Mouse (Mus musculus): ENCODE measurements around the gene Camkmt. TPM values are rescaled to one million over a fixed set of nuclear protein-coding genes. Genes with fewer than 3 reads are reported as not detected.

The Camkmt gene
- polyA plus RNA-seq, 1 experiment, result 3.3 TPM

DNA sequence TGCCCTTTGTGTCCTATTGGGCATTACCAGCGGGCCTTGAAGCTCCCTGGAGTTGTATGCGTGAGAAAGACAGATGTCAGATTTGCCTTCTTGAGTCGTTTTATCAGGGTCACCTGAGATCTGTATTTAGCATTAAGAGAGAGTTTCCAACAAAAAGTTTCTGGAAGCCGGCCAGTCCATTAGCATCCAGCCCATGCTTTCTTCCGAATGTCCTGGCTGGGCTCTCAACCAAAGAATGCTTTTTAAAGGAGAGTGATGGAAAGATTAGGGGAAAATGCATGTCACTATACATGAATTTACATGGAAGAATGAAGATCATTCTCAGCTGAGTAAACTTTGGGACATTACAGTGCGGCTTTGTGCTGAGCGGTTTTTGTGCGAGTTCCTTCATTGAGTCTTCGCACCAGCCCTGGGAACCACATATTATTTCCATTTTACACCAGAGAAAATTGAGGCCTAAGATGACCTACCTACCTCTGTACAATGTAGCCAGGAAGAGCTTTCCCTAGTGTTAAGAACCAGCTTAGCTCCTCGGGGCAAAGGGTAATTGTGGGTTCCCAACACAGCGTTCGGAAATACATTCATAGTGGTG is 176.6 kb downstream of the Camkmt start:
- TF ChIP-seq POLR2A (IDR thresholded peaks at IDR 0.05; ENCODE audit: low read depth, low read length) (no peak), CTCF (IDR thresholded peaks at IDR 0.05; ENCODE audit: extremely low read depth, insufficient read depth, insufficient read length, insufficient replicate concordance) (no peak)
- H3K27ac ChIP-seq (ENCODE audit: insufficient read depth, low read length), result no peak overlapping the region

DNA sequence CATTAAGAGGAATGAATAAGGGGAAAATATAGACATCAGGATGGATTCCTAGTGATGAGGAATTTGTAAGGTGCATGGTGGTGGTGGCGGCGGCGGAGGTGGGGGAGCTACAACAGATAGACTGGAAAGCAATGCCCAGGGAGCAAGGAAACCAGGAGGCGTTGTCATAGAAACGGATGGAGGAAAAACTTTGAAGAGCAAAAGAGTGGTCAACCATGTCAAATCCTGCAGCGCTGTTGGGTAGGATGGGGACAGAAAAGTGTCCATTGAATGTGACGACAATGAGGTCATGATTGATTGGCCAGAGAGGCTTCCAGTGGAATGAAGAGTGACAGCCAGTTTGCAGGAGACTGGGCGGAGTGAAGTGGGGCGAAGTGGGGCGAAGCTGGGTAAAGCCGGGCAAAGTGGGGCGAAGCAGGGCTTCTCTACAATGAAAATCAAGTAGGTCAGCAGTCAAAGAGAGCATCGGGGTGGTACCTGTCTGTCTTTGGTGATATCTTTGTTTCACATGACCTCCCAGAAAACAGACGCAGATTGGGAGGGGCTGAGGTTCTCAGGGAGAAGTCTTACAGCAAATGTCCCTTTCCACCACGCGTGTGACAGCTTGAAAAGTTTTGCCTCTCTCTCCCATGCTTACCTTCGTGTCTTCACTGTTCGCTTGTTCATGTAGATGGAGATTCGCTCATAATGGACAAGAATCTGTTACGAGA is 181.3 kb downstream of the Camkmt start:
- H3K4me1 ChIP-seq (ENCODE audit: control insufficient read depth, insufficient read depth, insufficient read length), result no peaks in the 10 kb centered on the region
- no peaks in the 10 kb centered on the region for H3K36me3 ChIP-seq (ENCODE audit: control insufficient read depth, insufficient read depth, low read length)
- no peak for DNase-seq (ENCODE audit: low read depth in 1 of 2, low spot score in 2 of 2)
- no peak overlapping the region for H3K27ac ChIP-seq (ENCODE audit: insufficient read depth, low read length)
- no peak overlapping the region for H3K4me3 ChIP-seq (ENCODE audit: extremely low read depth, insufficient read depth, insufficient read length)
- H3K27me3 ChIP-seq (ENCODE audit: control insufficient read depth, insufficient read depth, low read length), result no peaks in the 10 kb centered on the region
- 91% methylated on average over 20 of the region's 20 CpGs for WGBS
- TF ChIP-seq POLR2A (IDR thresholded peaks at IDR 0.05; ENCODE audit: low read depth, low read length) (no peak), CTCF (IDR thresholded peaks at IDR 0.05; ENCODE audit: extremely low read depth, insufficient read depth, insufficient read length, insufficient replicate concordance) (no peak)

More for the DNA sequence above, 176.6 kb downstream of the Camkmt start:
- no peak overlapping the region for H3K4me3 ChIP-seq (ENCODE audit: extremely low read depth, insufficient read depth, insufficient read length)
- H3K27me3 ChIP-seq (ENCODE audit: control insufficient read depth, insufficient read depth, low read length), result no peaks in the 10 kb centered on the region
- no peaks in the 10 kb centered on the region for H3K36me3 ChIP-seq (ENCODE audit: control insufficient read depth, insufficient read depth, low read length)
- 94% methylated on average over 12 of the region's 12 CpGs for WGBS
- H3K4me1 ChIP-seq (ENCODE audit: control insufficient read depth, insufficient read depth, insufficient read length), result no peaks in the 10 kb centered on the region
- DNase-seq (ENCODE audit: low read depth in 1 of 2, low spot score in 2 of 2), result no peak

DNA sequence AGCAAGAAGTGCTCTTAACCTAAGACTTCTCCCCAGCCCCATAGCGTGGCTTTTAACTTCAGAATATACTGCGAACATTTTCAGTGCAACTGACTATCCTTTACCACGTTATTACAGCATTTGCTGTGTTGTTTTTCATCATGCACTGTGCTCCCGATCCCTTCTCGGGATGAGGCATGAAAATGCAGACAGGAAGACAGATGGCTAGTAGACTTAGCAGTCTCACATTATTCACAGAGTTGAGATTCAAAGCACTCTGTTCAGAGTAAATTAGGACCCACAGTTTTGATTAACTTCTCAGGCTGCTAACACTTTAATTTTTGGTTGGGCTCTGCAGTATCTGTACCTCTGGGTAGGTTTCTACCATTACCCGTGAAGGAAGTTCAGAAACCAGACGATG is 189.4 kb downstream of the Camkmt start:
- Histone ChIP-seq H3K4me1 (ENCODE audit: control insufficient read depth, insufficient read depth, insufficient read length) (no peaks in the 10 kb centered on the region), H3K27ac (ENCODE audit: insufficient read depth, low read length) (no peak overlapping the region), H3K36me3 (ENCODE audit: control insufficient read depth, insufficient read depth, low read length) (no peaks in the 10 kb centered on the region), H3K27me3 (ENCODE audit: control insufficient read depth, insufficient read depth, low read length) (no peaks in the 10 kb centered on the region), H3K4me3 (ENCODE audit: extremely low read depth, insufficient read depth, insufficient read length) (no peak overlapping the region)
- 89% methylated on average over 7 of the region's 7 CpGs for WGBS
- TF ChIP-seq POLR2A (IDR thresholded peaks at IDR 0.05; ENCODE audit: low read depth, low read length) (no peak), CTCF (IDR thresholded peaks at IDR 0.05; ENCODE audit: extremely low read depth, insufficient read depth, insufficient read length, insufficient replicate concordance) (no peak)
- no peak for DNase-seq (ENCODE audit: low read depth in 1 of 2, low spot score in 2 of 2)

DNA sequence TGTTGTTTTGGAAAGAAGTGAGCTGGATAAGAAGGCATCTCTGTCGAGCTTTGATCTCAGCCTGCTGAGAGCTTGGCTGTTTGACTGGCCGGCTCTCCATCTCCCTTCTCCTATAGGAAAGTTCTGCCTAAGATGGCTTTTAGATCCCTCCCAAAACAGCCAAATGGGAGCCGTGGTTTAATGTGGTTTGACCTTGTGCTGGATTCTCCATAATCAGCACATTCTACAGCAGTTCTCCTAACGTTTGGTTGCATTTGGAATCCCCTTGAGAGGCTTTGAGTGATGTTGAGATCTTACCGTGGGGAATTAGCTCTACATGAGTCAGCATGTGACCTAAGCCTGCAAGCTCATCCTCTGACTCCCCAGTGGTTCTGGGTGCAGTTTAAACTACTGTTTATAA is 192.1 kb downstream of the Camkmt start:
- no peaks in the 10 kb centered on the region for H3K27me3 ChIP-seq (ENCODE audit: control insufficient read depth, insufficient read depth, low read length)
- no peaks in the 10 kb centered on the region for H3K36me3 ChIP-seq (ENCODE audit: control insufficient read depth, insufficient read depth, low read length)
- 83% methylated on average over 5 of the region's 5 CpGs for WGBS
- TF ChIP-seq POLR2A (IDR thresholded peaks at IDR 0.05; ENCODE audit: low read depth, low read length) (no peak), CTCF (IDR thresholded peaks at IDR 0.05; ENCODE audit: extremely low read depth, insufficient read depth, insufficient read length, insufficient replicate concordance) (no peak)
- H3K27ac ChIP-seq (ENCODE audit: insufficient read depth, low read length), result no peak overlapping the region
- no peaks in the 10 kb centered on the region for H3K4me1 ChIP-seq (ENCODE audit: control insufficient read depth, insufficient read depth, insufficient read length)
- H3K4me3 ChIP-seq (ENCODE audit: extremely low read depth, insufficient read depth, insufficient read length), result no peak overlapping the region
- DNase-seq (ENCODE audit: low read depth in 1 of 2, low spot score in 2 of 2), result no peak

DNA sequence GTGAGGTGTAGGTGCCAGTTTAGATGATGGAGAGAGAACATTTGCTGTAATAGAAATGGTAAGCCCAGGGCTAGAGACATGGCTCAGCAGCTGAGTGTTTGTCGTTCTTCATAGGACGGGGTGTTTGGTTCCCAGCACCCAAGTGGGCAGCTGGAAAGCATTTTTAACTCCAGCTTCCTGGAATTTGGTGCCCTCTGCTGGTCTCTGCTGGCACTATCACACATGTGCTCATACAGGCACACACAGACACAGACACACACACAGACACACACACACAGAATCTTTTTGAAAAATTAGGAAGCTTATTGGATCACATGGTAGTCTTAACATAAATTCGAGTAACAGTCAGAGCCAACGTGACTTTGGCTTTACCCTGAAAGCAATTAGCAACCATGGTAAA is 200.8 kb downstream of the Camkmt start:
- no peak overlapping the region for H3K27ac ChIP-seq (ENCODE audit: insufficient read depth, low read length)
- no peak for TF ChIP-seq CTCF (IDR thresholded peaks at IDR 0.05; ENCODE audit: extremely low read depth, insufficient read depth, insufficient read length, insufficient replicate concordance)
- no peak for TF ChIP-seq POLR2A (IDR thresholded peaks at IDR 0.05; ENCODE audit: low read depth, low read length)
- H3K4me3 ChIP-seq (ENCODE audit: extremely low read depth, insufficient read depth, insufficient read length), result no peak overlapping the region
- no peaks in the 10 kb centered on the region for H3K27me3 ChIP-seq (ENCODE audit: control insufficient read depth, insufficient read depth, low read length)
- 95% methylated on average over 4 of the region's 4 CpGs for WGBS
- no peaks in the 10 kb centered on the region for H3K36me3 ChIP-seq (ENCODE audit: control insufficient read depth, insufficient read depth, low read length)
- no peaks in the 10 kb centered on the region for H3K4me1 ChIP-seq (ENCODE audit: control insufficient read depth, insufficient read depth, insufficient read length)
- no peak for DNase-seq (ENCODE audit: low read depth in 1 of 2, low spot score in 2 of 2)

DNA sequence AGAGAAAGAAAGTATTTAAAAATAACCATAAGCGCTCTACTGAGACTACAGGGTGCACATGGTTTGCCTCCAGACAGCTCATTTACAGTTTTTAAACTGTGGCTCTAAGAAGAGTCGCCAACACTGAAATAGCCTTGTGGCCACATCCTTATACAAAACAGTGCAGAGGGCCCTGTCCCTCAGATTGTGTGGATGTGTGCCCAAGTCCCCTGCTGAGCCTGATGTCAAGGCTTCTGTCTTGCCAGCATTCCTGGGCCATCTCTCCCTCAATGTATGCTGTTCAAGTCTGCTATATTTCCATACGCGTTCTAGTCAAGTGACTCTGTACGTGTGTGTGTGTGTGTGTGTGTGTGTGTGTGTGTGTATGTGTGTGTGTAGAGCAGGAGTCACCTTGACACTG is 201.2 kb downstream of the Camkmt start:
- Histone ChIP-seq H3K4me3 (ENCODE audit: extremely low read depth, insufficient read depth, insufficient read length) (no peak overlapping the region), H3K36me3 (ENCODE audit: control insufficient read depth, insufficient read depth, low read length) (no peaks in the 10 kb centered on the region), H3K27ac (ENCODE audit: insufficient read depth, low read length) (no peak overlapping the region), H3K27me3 (ENCODE audit: control insufficient read depth, insufficient read depth, low read length) (no peaks in the 10 kb centered on the region), H3K4me1 (ENCODE audit: control insufficient read depth, insufficient read depth, insufficient read length) (no peaks in the 10 kb centered on the region)
- 94% methylated on average over 5 of the region's 5 CpGs for WGBS
- no peak for TF ChIP-seq POLR2A (IDR thresholded peaks at IDR 0.05; ENCODE audit: low read depth, low read length)
- TF ChIP-seq CTCF (IDR thresholded peaks at IDR 0.05; ENCODE audit: extremely low read depth, insufficient read depth, insufficient read length, insufficient replicate concordance), result no peak
- DNase-seq (ENCODE audit: low read depth in 1 of 2, low spot score in 2 of 2), result no peak

DNA sequence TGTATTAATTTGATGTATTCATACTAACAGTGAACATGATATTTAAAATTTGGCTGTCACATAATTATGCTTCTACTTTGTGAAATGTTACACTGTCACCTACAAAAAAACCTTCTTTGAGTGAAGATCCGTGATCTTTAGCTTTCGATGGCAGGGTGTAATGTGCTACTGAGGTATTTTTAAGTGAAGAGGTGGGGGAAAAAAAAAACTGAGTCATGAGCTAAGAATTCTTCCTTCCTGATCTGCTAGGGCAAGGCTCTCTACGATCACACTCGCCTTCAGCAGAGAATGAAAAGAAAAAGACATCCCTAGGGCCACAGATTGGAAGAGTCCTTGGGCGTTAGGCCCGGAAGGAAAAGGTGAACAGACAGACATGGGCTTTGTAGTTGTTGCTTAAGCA is 201.9 kb downstream of the Camkmt start:
- Histone ChIP-seq H3K27me3 (ENCODE audit: control insufficient read depth, insufficient read depth, low read length) (no peaks in the 10 kb centered on the region), H3K27ac (ENCODE audit: insufficient read depth, low read length) (no peak overlapping the region), H3K4me3 (ENCODE audit: extremely low read depth, insufficient read depth, insufficient read length) (no peak overlapping the region), H3K4me1 (ENCODE audit: control insufficient read depth, insufficient read depth, insufficient read length) (no peaks in the 10 kb centered on the region), H3K36me3 (ENCODE audit: control insufficient read depth, insufficient read depth, low read length) (no peaks in the 10 kb centered on the region)
- TF ChIP-seq POLR2A (IDR thresholded peaks at IDR 0.05; ENCODE audit: low read depth, low read length), result no peak
- TF ChIP-seq CTCF (IDR thresholded peaks at IDR 0.05; ENCODE audit: extremely low read depth, insufficient read depth, insufficient read length, insufficient replicate concordance), result no peak
- WGBS, result 82% methylated on average over 6 of the region's 6 CpGs
- DNase-seq (ENCODE audit: low read depth in 1 of 2, low spot score in 2 of 2), result no peak
